Mouse (Mus musculus) heart, postnatal 0 days (tissue): ENCODE data around the gene Gm45713. TPM values are rescaled to one million over a fixed set of nuclear protein-coding genes. Genes with fewer than 3 reads are reported as not detected.
A peak's percentile ranks its signal among the peaks of the same experiment; 100 is the strongest.

Source experiments
- ATAC-seq: fragments of 200-750 bp; cut with Nextera tagmentation; 2 replicates; pipeline ENCODE4 v1.8.0; 2017; ENCODE audit warnings: low read depth, moderate number of reproducible peaks, moderate library complexity; ENCODE audit not compliant: insufficient read depth
- DNase-seq: peaks from one replicate; pipeline ENCODE4 v3.0.0-alpha.2; 2016; ENCODE audit warnings: low spot score
- H3K27ac ChIP-seq: fragments of 300-500 bp; sonication (generic); 2 replicates; pipeline ENCODE4 v1.5.1; 2014; ENCODE audit warnings: low read depth, mild to moderate bottlenecking
- H3K27me3 ChIP-seq: fragments of 300-500 bp; sonication (generic); 2 replicates; pipeline ENCODE4 v1.6.1; 2014; ENCODE audit warnings: low read length, mixed read lengths; ENCODE audit not compliant: control insufficient read depth, insufficient read depth
- H3K36me3 ChIP-seq: fragments of 300-500 bp; sonication (generic); replicated peaks from 2 replicates; pipeline ENCODE4 v1.6.1; 2014; ENCODE audit warnings: low read length, mixed read lengths; ENCODE audit not compliant: control insufficient read depth, insufficient read depth
- H3K4me1 ChIP-seq: fragments of 300-500 bp; sonication (generic); 2 replicates; pipeline ENCODE4 v1.6.1; 2014; ENCODE audit warnings: antibody characterized with exemption; ENCODE audit not compliant: control insufficient read depth, insufficient read depth
- H3K4me2 ChIP-seq: fragments of 300-500 bp; sonication (generic); 2 replicates; pipeline ENCODE4 v1.6.1; 2014; ENCODE audit warnings: low read depth, mild to moderate bottlenecking, low read length, moderate library complexity
- H3K4me3 ChIP-seq: fragments of 300-500 bp; sonication (generic); 2 replicates; pipeline ENCODE4 v1.5.1; 2014; ENCODE audit warnings: low read depth, low read length
- H3K9ac ChIP-seq: fragments of 300-500 bp; sonication (generic); replicated peaks from 2 replicates; pipeline ENCODE4 v1.6.1; 2014; ENCODE audit warnings: low read depth, low read length, mixed read lengths
- H3K9me3 ChIP-seq: fragments of 300-500 bp; sonication (generic); replicated peaks from 2 replicates; pipeline ENCODE4 v1.6.1; 2016; ENCODE audit warnings: low read length; ENCODE audit not compliant: control insufficient read depth
- CTCF ChIP-seq: IDR thresholded peaks from 2 replicates; pipeline ENCODE4 v1.5.1; 2016; ENCODE audit warnings: antibody characterized with exemption, control low read depth, low read depth
- EP300 ChIP-seq: IDR thresholded peaks from 2 replicates; pipeline ENCODE4 v1.6.1; 2016; ENCODE audit warnings: antibody characterized with exemption, low read depth
- WGBS: fragments of 180-500 bp; shearing (Covaris S2); extraction: QIAGEN DNeasy Blood & Tissue Kit; methylation state at CpG from one replicate; pipeline ENCODE4 v1.1.7; 2014; 5-methylcytosine and 5-hydroxymethylcytosine counted together
- polyA plus RNA-seq: library from polyadenylated mRNA; unstranded; fragments of >200 nt; fragmentation: Nextera tagmentation; extraction: Ambion mirVana; gene quantifications from 2 replicates; pipeline ENCODE4 v1.2.1, GENCODE M21; 2015
- total RNA-seq: library from RNA; depleted of rRNA; stranded (reverse); fragments of >200 nt; gene quantifications from 2 replicates; pipeline ENCODE4 v1.2.3, GENCODE M21; 2014; ENCODE audit warnings: low replicate concordance

The Gm45713 gene
- total and polyA plus RNA-seq, 2 experiments from 2014 or later = 0.19 to 0.78 TPM

DNA sequence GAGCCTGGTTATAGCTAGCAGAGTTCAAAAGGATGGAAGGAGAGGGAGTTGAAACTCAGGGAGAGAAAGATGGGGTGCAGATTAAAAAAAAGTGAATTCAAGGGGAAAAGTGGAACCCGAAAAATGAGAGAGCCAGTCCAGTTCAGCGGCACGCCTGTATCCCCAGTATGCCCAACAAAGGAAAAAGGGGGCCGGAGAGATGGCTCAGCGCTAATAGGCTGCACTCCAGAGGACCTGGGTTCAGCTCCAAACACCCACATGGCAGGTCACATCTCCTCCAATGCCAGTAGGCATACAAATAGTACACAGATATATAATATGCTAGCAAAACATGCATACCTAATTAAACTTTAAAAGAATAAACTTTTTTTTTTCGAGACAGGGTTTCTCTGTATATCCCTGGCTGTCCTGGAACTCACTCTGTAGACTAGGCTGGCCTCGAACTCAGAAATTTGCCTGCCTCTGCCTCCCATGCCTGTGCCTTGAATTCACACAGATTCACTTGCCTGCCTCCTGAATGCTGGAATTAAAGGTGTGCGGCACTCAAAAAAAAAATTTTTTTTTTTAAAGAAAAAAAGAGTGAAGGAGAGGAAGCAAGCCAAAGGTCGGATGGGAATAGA lies 27.1 kb upstream of the Gm45713 start:
- DNase-seq = no peak
- ATAC-seq = no peak
- H3K27ac ChIP-seq = no peak overlapping the region
- no peak overlapping the region for H3K9ac ChIP-seq
- H3K27me3 ChIP-seq = peaks cover 56% of the 10 kb centered on the region
- no peak overlapping the region; the same call in 1 of the 2 replicates for H3K4me3 ChIP-seq
- WGBS = 73% methylated on average over 9 of the region's 9 CpGs
- no peaks in the 10 kb centered on the region for H3K9me3 ChIP-seq
- H3K4me1 ChIP-seq = 0 out of 2 replicates have a peak, but pooled peaks cover 6% of the 10 kb centered on the region
- H3K4me2 ChIP-seq = no peak overlapping the region
- no peak for TF ChIP-seq EP300
- H3K36me3 ChIP-seq = peaks cover 7% of the 10 kb centered on the region; the same call in 1 of the 2 replicates

DNA sequence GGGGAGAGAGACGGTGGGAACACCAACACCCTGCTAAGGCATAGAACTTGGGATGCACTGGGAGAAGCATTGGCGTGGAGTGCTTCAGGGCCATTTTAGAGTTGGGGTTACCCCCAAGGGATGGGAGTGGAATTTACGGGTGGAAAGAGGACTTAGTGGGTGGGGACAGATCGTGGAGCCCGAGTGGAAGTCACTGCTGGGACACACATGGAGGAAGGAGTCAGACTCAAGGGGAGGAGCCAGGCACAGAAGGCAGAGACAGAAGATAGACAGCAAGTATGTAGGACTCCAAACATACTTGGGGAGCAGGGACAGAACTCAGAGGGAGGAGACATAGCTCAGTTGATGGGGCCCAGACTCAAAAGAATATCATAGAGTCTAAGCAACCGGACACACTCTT lies 26.5 kb upstream of the Gm45713 start:
- H3K9ac ChIP-seq = no peak overlapping the region
- peaks cover 50% of the 10 kb centered on the region for H3K27me3 ChIP-seq

DNA sequence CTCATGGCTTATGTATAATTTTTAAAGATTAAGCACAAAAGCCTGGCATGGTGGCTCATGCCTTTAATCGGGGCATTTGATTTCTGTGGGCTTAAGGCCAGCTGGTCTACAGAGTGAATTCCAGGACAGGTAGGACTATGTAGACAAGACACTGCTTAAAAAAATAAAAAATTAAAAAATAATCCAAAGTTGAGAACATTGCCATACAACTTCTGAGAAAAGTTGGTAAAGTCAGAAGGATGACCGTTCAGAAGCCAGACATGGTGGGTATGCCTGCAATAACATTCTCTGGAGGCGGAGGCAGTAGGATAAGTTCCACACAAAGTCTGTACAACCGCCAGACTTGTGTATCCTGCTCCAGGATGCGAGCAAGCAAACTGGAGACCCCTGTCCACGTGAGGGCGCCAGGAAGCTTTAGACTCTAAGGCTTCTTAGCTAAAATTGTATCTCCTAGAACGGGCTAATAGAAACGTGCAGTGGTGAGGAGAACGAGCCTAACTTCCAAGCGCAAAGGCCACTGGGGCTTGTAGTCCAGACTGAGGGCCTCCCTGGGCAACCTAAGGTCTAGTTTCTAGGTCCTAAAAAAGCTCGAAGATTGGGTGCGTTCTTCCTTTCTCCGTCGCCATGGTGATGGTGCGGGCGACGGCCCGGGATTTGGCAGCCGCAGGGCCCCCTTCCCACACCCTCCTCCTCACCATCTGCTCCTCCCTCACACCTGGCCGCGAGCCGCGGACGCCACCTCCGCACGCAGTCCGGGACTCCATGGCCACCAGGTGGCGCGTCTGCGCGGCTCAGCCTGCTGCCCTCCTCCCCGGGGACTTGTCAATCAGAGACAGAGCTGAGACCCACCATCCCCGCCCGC lies 25.8 kb upstream of the Gm45713 start:
- no peak overlapping the region for H3K9ac ChIP-seq
- H3K36me3 ChIP-seq = peaks cover 11% of the 10 kb centered on the region; the same call in 1 of the 2 replicates
- peak overlapping the region; percentile 41 for H3K4me3 ChIP-seq
- TF ChIP-seq CTCF = peak; percentile 75
- TF ChIP-seq EP300 = no peak
- H3K4me2 ChIP-seq = peak overlapping the region; percentile 67
- H3K4me1 ChIP-seq = 0 out of 2 replicates have a peak, but pooled peaks cover 6% of the 10 kb centered on the region
- DNase-seq (peak; percentile 83), ATAC-seq (peak; percentile 83)
- H3K9me3 ChIP-seq = no peaks in the 10 kb centered on the region
- 4% methylated on average over 33 of the region's 35 CpGs for WGBS
- peaks cover 43% of the 10 kb centered on the region for H3K27me3 ChIP-seq
- H3K27ac ChIP-seq = no peak overlapping the region

More for the DNA sequence above, 26.5 kb upstream of the Gm45713 start:
- Histone ChIP-seq H3K4me3 (peak overlapping the region; percentile 41), H3K27ac (no peak overlapping the region), H3K4me1 (0 out of 2 replicates have a peak, but pooled peaks cover 6% of the 10 kb centered on the region), H3K9me3 (no peaks in the 10 kb centered on the region), H3K36me3 (peaks cover 10% of the 10 kb centered on the region; the same call in 1 of the 2 replicates), H3K4me2 (peak overlapping the region; percentile 67)
- ATAC-seq (no peak), DNase-seq (no peak)
- 23% methylated on average over 6 of the region's 6 CpGs for WGBS
- TF ChIP-seq EP300 (no peak), CTCF (no peak)

DNA sequence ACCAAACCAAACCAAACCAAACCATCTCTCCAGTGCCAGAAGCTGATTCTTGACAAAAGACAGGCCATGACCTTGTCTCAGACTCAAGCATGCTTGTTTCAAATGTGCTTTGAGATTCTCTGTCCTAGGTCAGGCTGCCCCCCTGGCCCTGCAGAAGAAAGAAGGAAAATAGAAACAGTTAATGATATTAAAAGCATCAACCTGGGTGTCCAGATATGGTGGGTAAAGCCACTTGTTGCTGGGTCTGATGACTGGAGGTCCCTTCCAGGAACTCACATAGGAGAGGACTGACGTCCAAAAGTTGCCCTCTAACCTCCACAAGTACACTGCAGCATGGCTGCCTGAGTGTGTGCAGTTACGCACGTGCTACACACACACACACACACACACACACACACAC lies 24.8 kb upstream of the Gm45713 start:
- 78% methylated on average over 3 of the region's 3 CpGs for WGBS

DNA sequence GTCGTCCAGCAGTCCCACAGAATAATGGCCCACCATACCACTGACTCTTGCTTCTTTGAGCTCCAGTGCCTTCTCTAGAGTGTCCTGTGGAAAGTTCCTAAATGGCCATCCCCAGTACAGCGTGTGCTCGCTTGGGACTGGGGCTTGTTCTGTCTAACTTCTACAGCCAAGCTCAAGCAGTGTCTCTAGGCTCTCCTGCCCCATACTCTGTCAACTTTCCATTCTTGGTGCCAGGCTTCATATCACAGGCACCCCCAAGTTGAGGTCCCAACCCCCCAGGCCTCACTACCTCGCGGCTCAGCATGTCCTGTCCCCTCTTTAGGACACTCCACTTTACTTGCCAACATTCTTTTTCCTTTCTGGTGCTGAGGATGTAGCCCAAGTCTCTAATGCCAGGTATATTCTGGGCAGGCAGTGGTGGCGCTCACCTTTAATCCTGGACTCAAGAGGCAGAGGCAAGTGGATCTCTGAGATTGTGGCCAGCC lies 24.3 kb upstream of the Gm45713 start:
- WGBS = 93% methylated on average over 6 of the region's 6 CpGs
- 0 out of 2 replicates have a peak, but pooled peaks cover 6% of the 10 kb centered on the region for H3K4me1 ChIP-seq
- peaks cover 30% of the 10 kb centered on the region for H3K27me3 ChIP-seq
- DNase-seq (no peak), ATAC-seq (no peak)
- H3K9ac ChIP-seq = no peak overlapping the region
- H3K36me3 ChIP-seq = peaks cover 11% of the 10 kb centered on the region; the same call in 1 of the 2 replicates
- no peak overlapping the region for H3K27ac ChIP-seq
- H3K4me3 ChIP-seq = no peak overlapping the region
- H3K4me2 ChIP-seq = no peak overlapping the region
- TF ChIP-seq CTCF (no peak), EP300 (no peak)
- no peaks in the 10 kb centered on the region for H3K9me3 ChIP-seq

More for the DNA sequence above, 24.8 kb upstream of the Gm45713 start:
- no peak for ATAC-seq
- H3K9ac ChIP-seq = no peak overlapping the region
- H3K4me3 ChIP-seq = no peak overlapping the region
- DNase-seq = no peak
- H3K4me2 ChIP-seq = no peak overlapping the region
- H3K27me3 ChIP-seq = peaks cover 35% of the 10 kb centered on the region
- TF ChIP-seq CTCF = no peak
- no peak for TF ChIP-seq EP300
- no peak overlapping the region for H3K27ac ChIP-seq
- H3K36me3 ChIP-seq = peaks cover 11% of the 10 kb centered on the region; the same call in 1 of the 2 replicates
- H3K9me3 ChIP-seq = no peaks in the 10 kb centered on the region
- H3K4me1 ChIP-seq = 0 out of 2 replicates have a peak, but pooled peaks cover 6% of the 10 kb centered on the region
